Mouse (Mus musculus) lung, adult 2 months (tissue): ENCODE data around the gene Mpp6. TPM values are rescaled to one million over a fixed set of nuclear protein-coding genes. Genes with fewer than 3 reads are reported as not detected.
A peak's percentile ranks its signal among the peaks of the same experiment; 100 is the strongest.

ENCODE experiments used
- DNase-seq: peaks from one replicate; pipeline ENCODE4 v3.0.0; 2022
- H3K4me1 ChIP-seq: fragments of 200-500 bp; 2 replicates; pipeline ENCODE4 v1.6.1; 2011; ENCODE audit warnings: low read length; ENCODE audit not compliant: control insufficient read depth, insufficient read depth
- H3K4me3 ChIP-seq: fragments of 200-500 bp; replicated peaks from 2 replicates; pipeline ENCODE3; 2011; ENCODE audit warnings: low read depth, mild to moderate bottlenecking, control low read depth, low read length; ENCODE audit errors: extremely low read depth
- CTCF ChIP-seq: fragments of 200-500 bp; IDR thresholded peaks from 2 replicates; pipeline ENCODE4 v1.5.1; 2011; ENCODE audit warnings: mild to moderate bottlenecking, low read length, control low read depth; ENCODE audit not compliant: insufficient read depth
- POLR2A ChIP-seq: fragments of 200-500 bp; IDR thresholded peaks from 2 replicates; pipeline ENCODE4 v1.6.1; 2011; ENCODE audit warnings: low read depth, mild to moderate bottlenecking, control low read depth, low read length, borderline replicate concordance; ENCODE audit errors: extremely low read depth
- WGBS: fragments of 180-500 bp; shearing (Covaris S2); methylation state at CpG from one replicate; pipeline ENCODE4 v1.1.7; 2018; 5-methylcytosine and 5-hydroxymethylcytosine counted together
- polyA plus RNA-seq: library from polyadenylated mRNA; depleted of rRNA; stranded (reverse); fragments of >200 nt; gene quantifications from 2 replicates; pipeline ENCODE4 v1.2.3, GENCODE M21; 2012

The Mpp6 gene
- polyA plus RNA-seq, 1 experiment = 3.5 TPM

DNA sequence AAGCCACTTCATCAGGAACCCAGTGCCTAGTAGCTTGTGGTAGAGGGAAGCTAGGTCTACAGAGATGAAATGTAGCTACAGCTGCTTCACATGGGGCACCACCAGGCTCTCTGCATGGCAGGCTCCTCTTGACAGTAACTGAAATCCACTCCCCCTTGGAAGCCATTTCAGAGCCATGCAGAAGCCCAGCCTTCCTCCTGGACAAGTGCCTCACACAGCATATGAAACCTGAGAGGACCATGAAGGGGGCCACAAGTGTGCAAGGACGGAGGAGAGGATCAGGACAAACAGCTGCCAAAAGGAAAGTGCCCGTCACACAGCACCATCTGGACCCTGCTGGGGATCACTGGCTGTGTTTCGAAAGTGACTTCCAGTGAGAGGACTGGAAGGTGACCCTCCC, 108.6 kb downstream of the Mpp6 start:
- DNase-seq = no peak
- Histone ChIP-seq H3K4me3 (no peak overlapping the region), H3K4me1 (no peaks in the 10 kb centered on the region)
- 60% methylated on average over 3 of the region's 3 CpGs for WGBS
- no peak for TF ChIP-seq CTCF
- no peak for TF ChIP-seq POLR2A

DNA sequence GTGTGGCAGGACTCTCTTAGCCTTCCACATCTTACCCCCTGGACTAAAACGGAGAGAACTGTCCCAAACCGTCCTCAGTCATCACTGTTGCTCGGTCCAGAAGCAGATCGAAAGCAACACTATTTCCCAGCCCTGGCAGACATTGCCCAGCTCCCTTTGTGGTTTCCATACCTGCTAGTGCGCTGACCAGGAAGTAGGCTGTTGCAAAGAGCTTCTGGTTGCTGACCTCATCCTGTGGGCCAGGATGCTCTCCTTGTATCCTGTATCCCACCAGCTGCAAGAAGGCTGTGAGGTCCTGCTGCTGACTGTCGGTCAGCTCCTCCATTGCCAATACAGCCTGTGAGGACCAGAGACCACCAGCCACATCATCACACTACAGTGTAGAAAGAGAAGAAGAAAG, 109.0 kb downstream of the Mpp6 start:
- no peak for TF ChIP-seq POLR2A
- no peak for TF ChIP-seq CTCF
- DNase-seq = no peak
- 78% methylated on average over 6 of the region's 6 CpGs for WGBS
- Histone ChIP-seq H3K4me3 (no peak overlapping the region), H3K4me1 (no peaks in the 10 kb centered on the region)

DNA sequence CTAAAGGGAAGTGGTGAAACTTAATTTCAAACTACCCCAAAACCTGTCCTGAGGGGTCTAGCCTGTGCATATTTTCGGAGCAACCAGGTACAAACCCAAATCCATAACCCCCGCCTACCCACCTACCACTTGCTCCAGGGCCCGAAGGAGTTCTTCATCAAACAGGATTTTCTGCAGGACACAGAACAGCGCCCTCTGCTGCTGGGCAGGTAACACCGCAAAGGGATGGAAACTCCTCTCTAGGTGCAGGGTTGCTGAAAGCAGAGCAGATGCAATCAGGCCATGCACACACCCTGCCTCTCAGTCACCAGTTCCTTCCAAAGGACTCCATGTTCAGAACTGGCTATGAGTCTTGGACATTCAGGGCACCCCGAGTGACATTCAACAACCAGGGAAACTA, 110.8 kb downstream of the Mpp6 start:
- Histone ChIP-seq H3K4me1 (no peaks in the 10 kb centered on the region), H3K4me3 (no peak overlapping the region)
- WGBS = 48% methylated on average over 6 of the region's 6 CpGs
- peak; percentile 44 for DNase-seq
- no peak for TF ChIP-seq POLR2A
- TF ChIP-seq CTCF = peak; percentile 91

DNA sequence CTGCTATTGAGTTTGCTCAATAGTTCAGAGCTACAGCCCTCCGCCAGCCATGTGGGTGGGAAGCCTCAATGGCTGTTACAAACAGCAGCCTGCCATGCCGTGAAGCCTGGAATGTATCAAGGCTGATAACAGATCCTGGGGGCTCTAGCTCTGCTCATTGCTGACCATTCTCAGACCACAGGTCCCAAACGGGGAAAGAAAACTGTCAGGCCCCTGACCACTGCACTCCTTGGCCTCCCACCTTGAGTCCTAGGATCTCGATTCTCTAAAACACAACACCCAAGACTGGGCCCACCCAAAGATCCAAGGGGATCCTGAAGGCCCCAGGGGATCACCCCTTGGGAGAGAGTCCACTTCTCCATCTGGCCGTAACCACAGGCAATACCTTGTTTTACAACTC, 112.3 kb downstream of the Mpp6 start:
- no peak for DNase-seq
- 86% methylated on average over 5 of the region's 5 CpGs for WGBS
- TF ChIP-seq POLR2A (no peak), CTCF (no peak)

DNA sequence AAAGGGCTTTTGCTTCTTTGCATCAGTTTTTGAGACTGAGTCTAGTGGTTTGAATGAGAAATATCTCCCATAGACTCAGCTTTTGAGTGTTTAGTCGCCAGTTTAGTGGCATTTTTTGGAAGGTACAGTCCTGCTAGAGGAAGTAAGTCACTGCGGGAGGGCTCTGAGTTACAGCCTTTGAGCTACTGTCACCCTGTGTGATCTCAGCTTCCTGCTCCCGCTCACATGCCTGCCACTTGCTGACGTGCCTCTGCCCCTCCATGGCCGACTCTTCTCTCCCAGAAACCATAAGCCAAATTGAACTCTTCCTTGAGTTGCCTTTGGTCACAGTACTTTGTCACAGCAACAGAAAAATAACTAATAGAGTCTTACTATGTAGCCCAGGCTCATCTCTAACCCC, 112.9 kb downstream of the Mpp6 start:
- H3K4me3 ChIP-seq = no peak overlapping the region
- no peaks in the 10 kb centered on the region for H3K4me1 ChIP-seq
- 47% methylated on average over 5 of the region's 5 CpGs for WGBS
- TF ChIP-seq CTCF (no peak), POLR2A (no peak)
- no peak for DNase-seq

More for the DNA sequence above, 112.3 kb downstream of the Mpp6 start:
- Histone ChIP-seq H3K4me1 (no peaks in the 10 kb centered on the region), H3K4me3 (no peak overlapping the region)

DNA sequence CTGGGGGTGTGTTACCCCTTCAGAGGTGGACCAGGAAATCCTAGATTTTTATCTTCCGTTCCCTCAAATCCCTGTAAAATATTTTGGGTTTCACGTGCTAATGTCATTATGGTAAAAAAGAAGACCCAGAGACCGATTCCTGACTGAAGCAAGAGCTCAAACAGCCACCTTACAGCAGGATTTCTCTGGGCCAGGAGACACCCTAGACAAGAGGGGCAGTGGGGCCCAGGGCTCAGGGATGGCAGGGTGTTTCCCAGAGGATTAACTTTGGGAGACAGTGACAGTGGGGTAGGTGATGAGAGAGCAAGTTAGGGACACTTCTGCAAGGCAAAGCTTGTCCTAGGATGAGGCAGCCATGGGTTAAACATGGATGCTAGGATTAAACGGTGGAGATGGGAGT, 113.6 kb downstream of the Mpp6 start:
- no peaks in the 10 kb centered on the region for H3K4me1 ChIP-seq
- no peak for TF ChIP-seq POLR2A
- TF ChIP-seq CTCF = no peak
- DNase-seq = no peak
- no peak overlapping the region for H3K4me3 ChIP-seq
- 91% methylated on average over 4 of the region's 4 CpGs for WGBS

DNA sequence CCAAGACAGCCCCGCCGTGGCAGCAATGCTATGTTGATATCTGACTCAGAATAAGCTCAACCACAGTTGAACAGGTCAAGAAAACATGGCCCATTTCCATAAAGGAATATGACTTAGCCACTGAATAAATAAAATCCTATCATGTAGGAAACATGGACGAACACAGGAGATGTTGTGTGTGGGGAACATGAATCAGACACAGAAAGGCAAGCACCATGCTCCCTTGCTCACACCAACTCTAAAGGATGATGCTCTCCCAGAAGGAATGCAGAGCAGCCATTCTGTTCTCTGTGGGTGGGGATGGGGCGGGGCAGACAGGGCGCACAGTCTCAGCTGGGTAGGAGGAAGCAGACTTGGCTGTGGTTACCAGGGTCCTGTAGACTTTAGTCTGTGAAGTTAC, 115.2 kb downstream of the Mpp6 start:
- TF ChIP-seq CTCF = no peak
- no peak for TF ChIP-seq POLR2A
- Histone ChIP-seq H3K4me3 (no peak overlapping the region), H3K4me1 (no peaks in the 10 kb centered on the region)
- 77% methylated on average over 5 of the region's 5 CpGs for WGBS
- no peak for DNase-seq

DNA sequence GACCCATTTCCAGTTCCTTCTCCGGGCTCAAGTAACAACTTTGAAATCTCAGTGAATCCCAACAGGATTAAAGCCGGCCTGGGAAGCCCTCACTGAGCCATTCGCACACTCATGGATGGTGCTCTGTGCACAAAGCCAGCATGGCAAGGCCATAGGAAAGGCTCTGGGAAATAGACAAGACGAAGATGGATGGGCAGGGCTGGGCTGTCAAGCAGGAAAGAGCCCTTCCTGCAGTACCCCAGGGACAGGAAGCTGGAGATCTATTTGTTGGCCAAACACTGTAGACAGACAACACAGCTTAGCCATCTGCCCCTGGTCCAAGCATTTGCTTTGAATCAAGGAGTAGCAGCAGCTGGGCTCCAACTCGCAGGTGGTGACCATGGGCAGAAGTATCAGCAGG, 118.1 kb downstream of the Mpp6 start:
- 59% methylated on average over 5 of the region's 5 CpGs for WGBS
- Histone ChIP-seq H3K4me1 (no peaks in the 10 kb centered on the region), H3K4me3 (no peak overlapping the region)
- TF ChIP-seq POLR2A (no peak), CTCF (no peak)
- DNase-seq = no peak

DNA sequence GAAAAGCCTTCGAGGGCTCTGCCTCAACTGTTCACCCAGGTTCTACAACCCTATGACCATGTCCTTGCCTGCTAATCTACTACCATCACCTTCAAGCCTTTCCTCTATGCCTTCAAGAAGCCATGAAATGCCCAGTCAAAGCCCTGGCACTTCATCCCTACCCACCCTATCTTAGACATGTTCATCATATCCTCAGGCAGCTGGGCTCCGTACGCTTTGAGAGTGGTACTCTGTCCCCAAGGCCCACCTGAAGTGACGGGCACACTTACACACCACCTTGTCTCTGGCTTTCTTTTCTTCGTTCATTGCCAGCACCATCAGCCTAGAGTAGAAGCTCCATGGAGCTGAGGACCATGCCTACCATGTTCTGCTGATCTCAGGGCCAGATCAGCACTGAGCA, 121.2 kb downstream of the Mpp6 start:
- Histone ChIP-seq H3K4me3 (no peak overlapping the region), H3K4me1 (no peaks in the 10 kb centered on the region)
- no peak for TF ChIP-seq CTCF
- 87% methylated on average over 5 of the region's 5 CpGs for WGBS
- no peak for DNase-seq

DNA sequence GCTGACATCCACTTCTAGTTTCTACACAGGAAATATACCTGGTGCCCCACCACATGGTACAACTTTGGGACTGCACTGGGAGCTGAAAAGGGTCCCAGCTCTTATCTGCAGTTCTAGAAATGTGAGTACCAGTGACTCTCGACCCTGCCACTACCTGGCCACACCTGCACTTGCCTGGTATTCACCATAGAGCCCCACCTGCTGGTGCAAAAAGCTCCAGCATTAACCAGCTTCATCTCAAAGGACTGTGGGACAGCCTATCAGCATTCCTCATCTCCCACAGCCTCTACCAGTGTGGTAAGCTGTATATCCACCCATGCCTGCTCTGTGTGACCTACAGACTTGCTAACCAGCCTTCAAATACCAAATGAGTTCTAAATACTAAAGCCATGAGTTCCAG, 122.9 kb downstream of the Mpp6 start:
- TF ChIP-seq CTCF (no peak), POLR2A (no peak)
- Histone ChIP-seq H3K4me1 (no peaks in the 10 kb centered on the region), H3K4me3 (no peak overlapping the region)
- no peak for DNase-seq
- WGBS = 33% methylated on average over 1 of the region's 1 CpGs

DNA sequence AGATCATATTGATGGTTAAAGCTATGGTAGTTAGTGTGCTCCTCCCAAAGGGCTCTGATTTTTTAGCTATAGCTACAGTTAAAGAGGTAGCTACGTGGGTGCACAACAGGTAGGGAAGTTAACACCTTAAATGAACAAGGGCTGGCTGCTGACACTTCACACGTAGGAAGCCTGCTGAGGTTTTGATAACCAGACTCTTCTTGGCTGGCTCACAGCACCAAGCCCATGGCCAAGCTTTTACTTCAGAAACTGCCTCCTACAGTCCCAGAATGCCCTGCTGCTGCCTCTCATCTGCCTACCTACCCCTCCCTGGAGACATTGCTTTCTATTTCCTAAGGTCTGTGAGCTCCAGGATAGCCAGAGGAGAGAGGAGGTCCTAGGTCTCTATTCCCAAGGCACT, 127.9 kb downstream of the Mpp6 start:
- Histone ChIP-seq H3K4me1 (no peaks in the 10 kb centered on the region), H3K4me3 (no peak overlapping the region)
- TF ChIP-seq POLR2A = no peak
- no peak for TF ChIP-seq CTCF
- DNase-seq = no peak
- 64% methylated on average over 2 of the region's 2 CpGs for WGBS
